Mouse (Mus musculus) heart, embryonic 16.5 days (tissue): ENCODE data around the gene Ifrd2. TPM values are rescaled to one million over a fixed set of nuclear protein-coding genes. Genes with fewer than 3 reads are reported as not detected.

Experiments used
- ATAC-seq: fragments of 200-750 bp; cut with Nextera tagmentation; replicated peaks from 2 replicates; pipeline ENCODE4 v1.8.0; 2017; ENCODE audit warnings: moderate number of reproducible peaks; ENCODE audit not compliant: insufficient read depth, low FRiP score; ENCODE audit errors: extremely low read depth
- H3K27ac ChIP-seq: fragments of 300-500 bp; sonication (generic); 2 replicates; pipeline ENCODE4 v1.5.1; 2014; ENCODE audit warnings: mild to moderate bottlenecking, low read length, control low read depth, moderate library complexity
- H3K27me3 ChIP-seq: fragments of 300-500 bp; sonication (generic); 2 replicates; pipeline ENCODE4 v1.6.1; 2014; ENCODE audit warnings: low read length, mixed read lengths; ENCODE audit not compliant: control insufficient read depth, insufficient read depth
- H3K36me3 ChIP-seq: fragments of 300-500 bp; sonication (generic); 2 replicates; pipeline ENCODE4 v1.6.1; 2014; ENCODE audit not compliant: control insufficient read depth, insufficient read depth
- H3K4me1 ChIP-seq: fragments of 300-500 bp; sonication (generic); 2 replicates; pipeline ENCODE4 v1.6.1; 2014; ENCODE audit warnings: low read length, mixed read lengths; ENCODE audit not compliant: control insufficient read depth, insufficient read depth
- H3K4me2 ChIP-seq: fragments of 300-500 bp; sonication (generic); 2 replicates; pipeline ENCODE4 v1.6.1; 2014; ENCODE audit warnings: low read depth, mild to moderate bottlenecking, control low read depth, low read length
- H3K4me3 ChIP-seq: fragments of 300-500 bp; sonication (generic); 2 replicates; pipeline ENCODE4 v1.5.1; 2014; ENCODE audit warnings: mild to moderate bottlenecking, control low read depth, low read length
- H3K9ac ChIP-seq: fragments of 300-500 bp; sonication (generic); 2 replicates; pipeline ENCODE4 v1.6.1; 2014; ENCODE audit warnings: low read length, control low read depth
- H3K9me3 ChIP-seq: fragments of 300-500 bp; sonication (generic); replicated peaks from 2 replicates; pipeline ENCODE4 v1.6.1; 2016; ENCODE audit warnings: low read length; ENCODE audit not compliant: control insufficient read depth
- WGBS: fragments of 180-500 bp; shearing (Covaris S2); extraction: QIAGEN DNeasy Blood & Tissue Kit; methylation state at CpG from one replicate; pipeline ENCODE4 v1.1.7; 2014; 5-methylcytosine and 5-hydroxymethylcytosine counted together
- polyA plus RNA-seq: library from polyadenylated mRNA; unstranded; fragments of >200 nt; fragmentation: Nextera tagmentation; extraction: Ambion mirVana; gene quantifications from 2 replicates; pipeline ENCODE4 v1.2.1, GENCODE M21; 2015

The Ifrd2 gene
- polyA plus RNA-seq, 1 experiment from 2014 or later: 46.5 TPM

- no peak for ATAC-seq
- H3K4me2 ChIP-seq: no peak overlapping the region
- peaks cover 10% of the 10 kb centered on the region for H3K4me1 ChIP-seq
- H3K36me3 ChIP-seq: no peaks in the 10 kb centered on the region
- H3K9ac ChIP-seq: no peak overlapping the region
- no peaks in the 10 kb centered on the region for H3K9me3 ChIP-seq
- no peaks in the 10 kb centered on the region for H3K27me3 ChIP-seq
- no peak overlapping the region for H3K4me3 ChIP-seq
- 68% methylated on average over 8 of the region's 8 CpGs for WGBS
- H3K27ac ChIP-seq: no peak overlapping the region
Observed at GRCm38 (mm10) chr9:107641666-107642065, 54.2 kb downstream of the Ifrd2 start.

Other genes with a start within 250 kb of the Ifrd2 start
- gene Hemk1, start 249.3 kb upstream of the Ifrd2 start, polyA plus RNA-seq: 10.2 and 14.4 TPM in 2 replicates
- 1.2 and 1.5 TPM in 2 replicates for gene 6430571L13Rik, start 247.0 kb upstream of the Ifrd2 start, polyA plus RNA-seq
- gene Cacna2d2, start 188.0 kb upstream of the Ifrd2 start, polyA plus RNA-seq: 2.2 and 2.6 TPM in 2 replicates
- 31.3 and 32.9 TPM in 2 replicates for gene Tmem115, start 53.7 kb upstream of the Ifrd2 start, polyA plus RNA-seq
- 17.7 and 18.5 TPM in 2 replicates for gene Cyb561d2, start 45.4 kb upstream of the Ifrd2 start, polyA plus RNA-seq
- gene Nprl2, start 45.4 kb upstream of the Ifrd2 start, polyA plus RNA-seq: 32.4 and 33.3 TPM in 2 replicates
- gene Zmynd10, start 40.3 kb upstream of the Ifrd2 start, polyA plus RNA-seq: 1.7 and 2.5 TPM in 2 replicates
- gene Rassf1, start 36.1 kb upstream of the Ifrd2 start, polyA plus RNA-seq: 54.0 and 55.3 TPM in 2 replicates
- 44.3 and 44.7 TPM in 2 replicates for gene Tusc2, start 24.4 kb upstream of the Ifrd2 start, polyA plus RNA-seq
- gene Hyal2, start 19.7 kb upstream of the Ifrd2 start, polyA plus RNA-seq: 87.4 and 87.7 TPM in 2 replicates
- 7.5 and 8.4 TPM in 2 replicates for gene Hyal1, start 10.7 kb upstream of the Ifrd2 start, polyA plus RNA-seq
- gene Naa80, start 8.8 kb upstream of the Ifrd2 start, polyA plus RNA-seq: 15.1 and 19.2 TPM in 2 replicates
- 0.54 and 0.69 TPM in 2 replicates for gene Hyal3, start 6.8 kb upstream of the Ifrd2 start, polyA plus RNA-seq
- 11.0 and 12.0 TPM in 2 replicates for gene Sema3b, start 21.6 kb downstream of the Ifrd2 start, polyA plus RNA-seq
- 419 and 458 TPM in 2 replicates for gene Gnai2, start 47.7 kb downstream of the Ifrd2 start, polyA plus RNA-seq
- gene Slc38a3, start 81.9 kb downstream of the Ifrd2 start, polyA plus RNA-seq: 3.3 and 3.9 TPM in 2 replicates
- gene Gnat1, start 92.1 kb downstream of the Ifrd2 start, polyA plus RNA-seq: 0.39 TPM in 2 replicates
- 3.9 and 4.7 TPM in 2 replicates for gene Sema3f, start 122.8 kb downstream of the Ifrd2 start, polyA plus RNA-seq
- gene Rbm5, start 183.4 kb downstream of the Ifrd2 start, polyA plus RNA-seq: 137 and 146 TPM in 2 replicates